Mouse (Mus musculus): ENCODE measurements around the gene Efna5. TPM values are rescaled to one million over a fixed set of nuclear protein-coding genes. Genes with fewer than 3 reads are reported as not detected.

The Efna5 gene
- polyA plus RNA-seq, 1 experiment from 2014 or later: 22.0 TPM

DNA sequence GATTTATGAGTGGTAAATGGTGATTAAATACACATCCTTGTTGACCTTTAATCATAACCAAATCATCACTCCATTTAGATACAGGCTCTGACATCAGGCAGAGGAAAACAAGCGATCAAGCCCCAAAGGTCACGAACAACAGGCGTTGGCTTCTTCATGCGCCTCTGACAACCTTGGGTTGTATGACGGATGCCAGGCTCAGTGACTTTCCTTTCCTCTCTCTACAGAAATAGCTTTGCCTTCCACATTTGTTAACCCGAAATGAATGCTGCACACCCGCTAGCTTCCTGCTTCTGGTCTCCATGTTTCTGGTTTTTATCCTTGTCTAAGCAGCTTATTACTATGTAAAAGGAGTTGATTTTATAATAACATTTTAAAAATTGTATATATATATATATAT lies 244.2 kb downstream of the Efna5 start:
- Histone ChIP-seq H3K9me3 (replicated peaks; ENCODE audit: control insufficient read depth, low read length) (no peaks in the 10 kb centered on the region), H3K27me3 (ENCODE audit: control insufficient read depth, insufficient read depth, low read length) (no peaks in the 10 kb centered on the region), H3K4me2 (ENCODE audit: low read depth, low read length) (no peak overlapping the region), H3K27ac (ENCODE audit: low read length) (no peak overlapping the region), H3K9ac (ENCODE audit: low read length) (no peak overlapping the region), H3K36me3 (ENCODE audit: control insufficient read depth, insufficient read depth) (peaks cover 4% of the 10 kb centered on the region; the same call in 1 of the 2 replicates), H3K4me1 (ENCODE audit: control insufficient read depth, insufficient read depth, low read length) (no peaks in the 10 kb centered on the region; the same call in 1 of the 2 replicates), H3K4me3 (ENCODE audit: low read length) (no peak overlapping the region)
- ATAC-seq (replicated peaks; ENCODE audit: extremely low read depth, insufficient read depth, low FRiP score): no peak
- WGBS: 50% methylated on average over 7 of the region's 7 CpGs

DNA sequence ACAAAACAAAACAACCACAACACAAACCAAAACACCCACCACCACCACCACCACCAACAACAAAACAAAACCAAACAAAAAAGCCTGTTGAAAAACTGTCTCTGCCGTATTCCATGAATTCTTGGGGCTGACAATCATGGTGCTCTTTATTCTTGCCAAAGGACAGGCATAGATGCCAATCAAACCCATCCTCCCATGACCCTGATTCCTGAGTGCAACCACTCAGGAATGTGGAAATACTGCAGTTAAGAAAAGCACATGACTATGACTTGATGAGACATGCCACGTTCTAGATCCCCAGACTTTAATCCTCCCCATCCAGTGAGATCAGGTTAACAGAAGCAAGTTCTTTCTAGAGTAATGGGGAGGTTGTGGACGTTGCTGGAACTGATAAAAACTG lies 246.2 kb downstream of the Efna5 start:
- Histone ChIP-seq H3K36me3 (ENCODE audit: control insufficient read depth, insufficient read depth) (peaks cover 4% of the 10 kb centered on the region; the same call in 1 of the 2 replicates), H3K4me1 (ENCODE audit: control insufficient read depth, insufficient read depth, low read length) (no peaks in the 10 kb centered on the region; the same call in 1 of the 2 replicates), H3K4me3 (ENCODE audit: low read length) (no peak overlapping the region), H3K4me2 (ENCODE audit: low read depth, low read length) (no peak overlapping the region), H3K9ac (ENCODE audit: low read length) (no peak overlapping the region), H3K27ac (ENCODE audit: low read length) (no peak overlapping the region), H3K27me3 (ENCODE audit: control insufficient read depth, insufficient read depth, low read length) (no peaks in the 10 kb centered on the region), H3K9me3 (replicated peaks; ENCODE audit: control insufficient read depth, low read length) (no peaks in the 10 kb centered on the region)
- WGBS: 77% methylated on average over 3 of the region's 3 CpGs
- no peak for ATAC-seq (replicated peaks; ENCODE audit: extremely low read depth, insufficient read depth, low FRiP score)

DNA sequence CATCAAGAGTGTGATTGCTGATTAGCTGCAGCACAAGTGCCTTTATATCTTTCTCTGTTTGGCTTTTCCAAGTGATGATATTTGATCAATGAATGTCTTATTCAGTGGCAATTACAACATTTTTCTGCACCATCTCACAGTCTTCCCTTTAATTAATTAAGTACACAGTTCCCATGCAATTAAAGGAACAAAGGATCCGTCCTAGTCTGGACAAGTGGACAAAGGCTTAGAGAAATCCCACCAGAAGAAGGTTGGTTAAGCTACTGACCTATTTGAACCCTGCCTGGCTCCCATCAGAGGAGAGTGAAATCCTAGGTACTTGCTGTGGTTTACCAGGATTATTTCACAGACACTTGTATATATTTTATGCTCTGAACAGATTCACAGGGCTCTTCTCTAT lies 252.6 kb downstream of the Efna5 start:
- ATAC-seq (replicated peaks; ENCODE audit: extremely low read depth, insufficient read depth, low FRiP score): no peak
- Histone ChIP-seq H3K27ac (ENCODE audit: low read length) (no peak overlapping the region), H3K4me3 (ENCODE audit: low read length) (no peak overlapping the region)

DNA sequence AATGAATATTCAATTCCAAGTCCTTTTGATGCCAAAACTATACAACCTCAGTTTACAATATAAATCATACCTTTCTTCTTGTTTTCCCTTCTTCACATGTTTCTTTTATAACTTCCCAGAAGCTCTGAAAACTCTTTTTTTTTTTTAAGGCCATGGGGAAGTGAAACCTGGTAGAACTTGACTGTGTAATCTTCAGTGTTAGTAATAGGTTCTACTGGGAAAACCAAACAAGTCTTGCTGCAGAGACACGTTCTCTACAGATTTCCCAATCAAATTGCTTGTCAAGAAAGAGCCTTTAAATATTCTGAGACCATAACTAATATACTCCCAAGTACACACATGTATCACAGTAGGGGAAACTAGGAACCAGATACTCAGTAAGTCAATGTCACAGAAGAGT lies 253.6 kb downstream of the Efna5 start:
- no peak overlapping the region for H3K4me2 ChIP-seq (ENCODE audit: low read depth, low read length)
- H3K9me3 ChIP-seq (replicated peaks; ENCODE audit: control insufficient read depth, low read length): no peaks in the 10 kb centered on the region
- no peak overlapping the region for H3K4me3 ChIP-seq (ENCODE audit: low read length)
- no peaks in the 10 kb centered on the region for H3K36me3 ChIP-seq (ENCODE audit: control insufficient read depth, insufficient read depth)
- H3K27ac ChIP-seq (ENCODE audit: low read length): no peak overlapping the region
- 56% methylated on average over 1 of the region's 1 CpGs for WGBS
- H3K9ac ChIP-seq (ENCODE audit: low read length): no peak overlapping the region
- H3K4me1 ChIP-seq (ENCODE audit: control insufficient read depth, insufficient read depth, low read length): no peaks in the 10 kb centered on the region
- ATAC-seq (replicated peaks; ENCODE audit: extremely low read depth, insufficient read depth, low FRiP score): no peak
- H3K27me3 ChIP-seq (ENCODE audit: control insufficient read depth, insufficient read depth, low read length): no peaks in the 10 kb centered on the region

More for the DNA sequence above, 252.6 kb downstream of the Efna5 start:
- no peaks in the 10 kb centered on the region for H3K4me1 ChIP-seq (ENCODE audit: control insufficient read depth, insufficient read depth, low read length)
- H3K27me3 ChIP-seq (ENCODE audit: control insufficient read depth, insufficient read depth, low read length): no peaks in the 10 kb centered on the region
- H3K36me3 ChIP-seq (ENCODE audit: control insufficient read depth, insufficient read depth): no peaks in the 10 kb centered on the region
- no peak overlapping the region for H3K4me2 ChIP-seq (ENCODE audit: low read depth, low read length)
- H3K9ac ChIP-seq (ENCODE audit: low read length): no peak overlapping the region
- 86% methylated on average over 1 of the region's 1 CpGs for WGBS
- H3K9me3 ChIP-seq (replicated peaks; ENCODE audit: control insufficient read depth, low read length): no peaks in the 10 kb centered on the region

DNA sequence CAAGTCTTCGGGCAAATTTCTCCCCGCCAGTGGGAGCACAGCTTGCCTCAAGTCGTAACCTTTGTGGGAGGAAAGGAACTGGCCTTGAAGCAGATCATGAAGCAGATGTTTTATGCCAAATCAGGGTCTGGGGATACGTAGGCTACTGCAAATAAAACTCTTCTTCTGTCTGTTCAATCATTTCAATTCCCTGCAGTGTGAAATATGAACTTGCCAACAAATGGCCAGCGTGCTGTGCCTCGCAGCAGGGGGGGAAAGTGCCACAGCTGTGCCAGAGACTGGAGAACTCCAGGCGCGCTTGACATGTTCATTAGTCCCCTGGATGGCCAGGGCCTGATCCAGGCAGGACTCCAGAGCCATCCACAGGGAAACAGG lies 255.5 kb downstream of the Efna5 start:
- no peaks in the 10 kb centered on the region for H3K27me3 ChIP-seq (ENCODE audit: control insufficient read depth, insufficient read depth, low read length)
- H3K9ac ChIP-seq (ENCODE audit: low read length): no peak overlapping the region
- no peak overlapping the region for H3K27ac ChIP-seq (ENCODE audit: low read length)
- H3K4me2 ChIP-seq (ENCODE audit: low read depth, low read length): no peak overlapping the region
- no peaks in the 10 kb centered on the region for H3K36me3 ChIP-seq (ENCODE audit: control insufficient read depth, insufficient read depth)
- H3K4me3 ChIP-seq (ENCODE audit: low read length): no peak overlapping the region
- WGBS: 79% methylated on average over 8 of the region's 8 CpGs
- H3K9me3 ChIP-seq (replicated peaks; ENCODE audit: control insufficient read depth, low read length): no peaks in the 10 kb centered on the region
- H3K4me1 ChIP-seq (ENCODE audit: control insufficient read depth, insufficient read depth, low read length): no peaks in the 10 kb centered on the region
- ATAC-seq (replicated peaks; ENCODE audit: extremely low read depth, insufficient read depth, low FRiP score): no peak

DNA sequence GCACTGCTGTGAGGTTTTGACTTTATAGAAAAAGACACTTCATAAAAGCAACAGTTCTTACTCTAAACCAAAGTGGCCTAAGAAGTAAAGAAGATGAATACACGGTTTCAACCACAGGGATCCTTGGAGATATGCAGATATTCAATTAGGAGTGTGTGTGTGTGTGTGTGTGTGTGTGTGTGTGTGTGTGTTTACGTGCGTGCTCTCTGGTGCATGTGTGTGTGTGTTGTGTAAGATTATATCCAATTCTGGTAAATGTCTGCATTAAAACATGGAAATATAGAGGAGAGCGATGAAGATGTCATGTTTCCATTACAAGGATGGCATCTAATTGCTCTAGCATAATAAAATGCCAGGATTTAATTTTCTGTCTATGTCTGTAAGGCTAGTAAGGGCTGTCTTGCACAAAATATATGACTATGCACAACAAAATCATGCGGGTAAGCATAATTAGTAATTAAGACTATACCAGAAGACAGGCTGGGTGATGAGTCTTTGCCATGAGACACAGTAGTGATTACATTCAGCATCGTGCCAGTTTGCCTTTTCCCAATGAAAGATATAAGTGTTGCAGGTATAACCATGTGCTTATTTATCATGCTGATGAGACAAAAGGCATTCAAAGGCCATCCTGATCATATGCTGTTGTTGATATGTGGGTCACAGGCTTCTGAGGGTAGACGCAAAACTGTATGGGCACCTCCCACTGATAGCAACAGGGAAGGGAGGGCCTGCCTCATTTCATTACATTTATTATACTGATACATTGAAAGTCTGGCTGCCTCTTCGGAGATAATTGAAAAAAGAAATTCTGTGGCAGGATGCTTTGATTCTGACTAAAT lies 256.1 kb downstream of the Efna5 start:
- no peaks in the 10 kb centered on the region for H3K9me3 ChIP-seq (replicated peaks; ENCODE audit: control insufficient read depth, low read length)
- no peaks in the 10 kb centered on the region for H3K4me1 ChIP-seq (ENCODE audit: control insufficient read depth, insufficient read depth, low read length)
- no peaks in the 10 kb centered on the region for H3K27me3 ChIP-seq (ENCODE audit: control insufficient read depth, insufficient read depth, low read length)
- 83% methylated on average over 8 of the region's 8 CpGs for WGBS
- no peak overlapping the region for H3K27ac ChIP-seq (ENCODE audit: low read length)
- no peak for ATAC-seq (replicated peaks; ENCODE audit: extremely low read depth, insufficient read depth, low FRiP score)
- H3K4me3 ChIP-seq (ENCODE audit: low read length): no peak overlapping the region
- no peaks in the 10 kb centered on the region for H3K36me3 ChIP-seq (ENCODE audit: control insufficient read depth, insufficient read depth)
- H3K9ac ChIP-seq (ENCODE audit: low read length): no peak overlapping the region
- no peak overlapping the region for H3K4me2 ChIP-seq (ENCODE audit: low read depth, low read length)

DNA sequence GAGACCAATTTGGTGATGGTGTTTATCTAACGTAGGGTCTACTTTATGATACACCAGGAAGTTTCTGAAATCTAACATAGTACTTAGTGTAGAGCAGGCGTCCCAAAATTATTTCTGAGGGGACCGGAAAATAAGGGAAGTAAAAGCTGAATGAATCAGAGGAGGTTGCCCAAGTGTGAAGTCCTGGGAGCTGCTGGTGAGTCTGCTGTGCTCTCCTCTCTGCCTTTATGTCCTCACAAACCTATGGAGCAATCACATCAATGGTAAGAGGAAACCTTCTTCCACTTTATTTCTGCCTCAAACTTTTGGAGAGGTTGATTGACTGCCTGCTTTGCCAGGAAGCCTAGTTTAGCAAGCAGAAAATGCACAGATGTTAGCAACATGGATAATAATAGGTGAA lies 257.9 kb downstream of the Efna5 start:
- Histone ChIP-seq H3K4me3 (ENCODE audit: low read length) (no peak overlapping the region), H3K27ac (ENCODE audit: low read length) (no peak overlapping the region), H3K4me2 (ENCODE audit: low read depth, low read length) (no peak overlapping the region), H3K4me1 (ENCODE audit: control insufficient read depth, insufficient read depth, low read length) (no peaks in the 10 kb centered on the region), H3K9me3 (replicated peaks; ENCODE audit: control insufficient read depth, low read length) (no peaks in the 10 kb centered on the region), H3K27me3 (ENCODE audit: control insufficient read depth, insufficient read depth, low read length) (no peaks in the 10 kb centered on the region), H3K9ac (ENCODE audit: low read length) (no peak overlapping the region), H3K36me3 (ENCODE audit: control insufficient read depth, insufficient read depth) (no peaks in the 10 kb centered on the region)
- 83% methylated on average over 3 of the region's 3 CpGs for WGBS
- ATAC-seq (replicated peaks; ENCODE audit: extremely low read depth, insufficient read depth, low FRiP score): no peak

DNA sequence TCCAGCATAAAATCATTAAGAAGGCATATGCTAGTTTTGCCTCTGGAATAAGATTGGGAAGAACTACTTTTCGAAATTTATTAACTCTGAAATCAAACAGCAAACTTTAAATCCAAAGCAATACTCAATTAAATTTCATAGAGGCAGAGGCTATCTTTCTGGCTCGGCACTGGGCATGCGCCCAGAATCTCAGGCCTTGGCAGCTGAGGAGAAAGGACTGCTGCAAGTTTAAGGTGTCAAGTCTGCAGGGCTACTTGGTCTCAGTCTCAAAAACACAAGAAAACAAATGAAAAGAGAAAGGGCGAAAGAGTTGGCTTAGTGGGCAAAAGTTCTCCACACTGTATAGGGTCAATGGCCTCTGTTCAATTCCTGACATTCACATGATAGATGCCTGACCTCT lies 258.6 kb downstream of the Efna5 start:
- no peak overlapping the region for H3K9ac ChIP-seq (ENCODE audit: low read length)
- 69% methylated on average over 4 of the region's 4 CpGs for WGBS
- ATAC-seq (replicated peaks; ENCODE audit: extremely low read depth, insufficient read depth, low FRiP score): no peak

DNA sequence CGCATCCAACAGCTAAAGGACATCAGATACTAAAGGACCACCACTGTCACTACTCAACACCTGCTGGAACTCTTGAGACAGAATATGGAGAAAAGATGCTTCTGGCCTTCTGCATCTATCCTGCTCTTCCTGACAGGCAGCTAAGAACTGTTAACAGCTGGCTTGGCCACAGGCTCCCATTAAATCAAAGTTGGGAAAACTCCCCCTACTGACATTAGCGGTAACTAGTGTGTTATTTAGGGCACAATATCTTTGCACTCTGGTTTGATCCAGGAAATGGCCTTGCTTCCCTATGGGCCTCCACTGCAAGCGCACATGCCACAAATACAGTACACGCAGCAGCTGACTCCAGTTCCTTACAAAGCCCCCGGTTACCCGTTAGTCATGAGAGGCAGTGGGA lies 266.0 kb downstream of the Efna5 start:
- H3K4me3 ChIP-seq (ENCODE audit: low read length): no peak overlapping the region
- no peaks in the 10 kb centered on the region for H3K27me3 ChIP-seq (ENCODE audit: control insufficient read depth, insufficient read depth, low read length)
- H3K9me3 ChIP-seq (replicated peaks; ENCODE audit: control insufficient read depth, low read length): no peaks in the 10 kb centered on the region
- no peak overlapping the region for H3K27ac ChIP-seq (ENCODE audit: low read length)
- no peak overlapping the region for H3K4me2 ChIP-seq (ENCODE audit: low read depth, low read length)
- peaks cover 10% of the 10 kb centered on the region for H3K4me1 ChIP-seq (ENCODE audit: control insufficient read depth, insufficient read depth, low read length)
- 44% methylated on average over 6 of the region's 6 CpGs for WGBS
- ATAC-seq (replicated peaks; ENCODE audit: extremely low read depth, insufficient read depth, low FRiP score): no peak
- no peak overlapping the region for H3K9ac ChIP-seq (ENCODE audit: low read length)
- H3K36me3 ChIP-seq (ENCODE audit: control insufficient read depth, insufficient read depth): no peaks in the 10 kb centered on the region

More for the DNA sequence above, 258.6 kb downstream of the Efna5 start:
- Histone ChIP-seq H3K4me3 (ENCODE audit: low read length) (no peak overlapping the region), H3K27me3 (ENCODE audit: control insufficient read depth, insufficient read depth, low read length) (no peaks in the 10 kb centered on the region), H3K36me3 (ENCODE audit: control insufficient read depth, insufficient read depth) (no peaks in the 10 kb centered on the region), H3K27ac (ENCODE audit: low read length) (no peak overlapping the region), H3K4me1 (ENCODE audit: control insufficient read depth, insufficient read depth, low read length) (no peaks in the 10 kb centered on the region), H3K9me3 (replicated peaks; ENCODE audit: control insufficient read depth, low read length) (no peaks in the 10 kb centered on the region), H3K4me2 (ENCODE audit: low read depth, low read length) (no peak overlapping the region)
